Mouse (Mus musculus): ENCODE data around the gene Sart1. TPM values are rescaled to one million over a fixed set of nuclear protein-coding genes. Genes with fewer than 3 reads are reported as not detected.
A peak's percentile ranks its signal among the peaks of the same experiment; 100 is the strongest.

Gene Sart1
- total and polyA plus RNA-seq, 2 experiments from 2014 or later = 4.4 to 26.9 TPM

DNA sequence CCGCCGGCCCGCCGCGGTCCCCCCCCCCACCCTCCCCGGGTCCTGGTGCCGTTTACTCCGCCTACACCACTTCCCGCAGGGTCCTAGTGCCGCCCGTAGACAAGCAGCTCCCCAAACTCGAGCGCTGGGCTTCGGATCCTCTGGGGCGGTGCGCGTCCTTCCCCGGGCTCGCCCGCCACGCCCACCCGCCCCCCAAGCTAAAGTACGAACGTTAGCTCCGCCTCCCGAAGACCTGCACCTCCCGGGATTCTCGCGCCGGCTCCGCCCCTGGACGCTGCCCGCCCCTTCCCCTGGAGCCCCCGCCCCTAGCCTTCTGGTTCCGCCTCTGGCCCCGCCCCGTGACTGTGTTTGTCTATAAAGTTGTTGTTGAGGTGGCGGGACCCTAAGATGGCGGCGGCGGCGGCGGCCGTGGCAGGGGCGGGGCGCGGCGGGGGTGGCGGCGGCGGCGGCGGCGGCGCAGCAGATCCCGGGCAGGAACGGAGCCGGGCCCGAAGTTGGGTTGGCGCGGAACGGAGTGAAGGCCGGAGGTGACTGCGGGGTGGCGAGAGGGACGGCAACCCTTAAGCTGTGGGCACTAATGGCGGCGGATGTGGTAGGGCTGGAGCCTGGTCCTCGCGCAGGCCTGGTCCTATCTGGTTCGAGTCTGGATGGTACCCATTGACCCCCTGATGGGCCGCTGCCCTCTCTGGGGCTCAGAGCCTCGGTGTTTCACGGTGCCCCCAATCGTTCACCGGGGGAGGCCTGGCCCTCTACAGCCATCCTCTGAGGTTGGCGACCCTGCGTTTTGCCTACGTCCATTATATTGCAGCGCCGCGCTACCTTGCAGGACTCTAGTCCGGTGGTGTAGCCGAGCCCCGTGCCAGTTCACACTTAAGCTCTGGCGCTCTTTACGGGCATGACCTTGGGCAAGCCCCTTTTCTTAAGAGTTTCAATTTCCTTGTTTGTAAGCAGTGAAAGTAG, 36.6 kb upstream of the Sart1 start, which contains the start of the genes Drap1 and AI837181:
TSS of gene Drap1 (minus strand) at position 198 of the 960 bp plus-strand sequence.
TSS of gene AI837181 (plus strand) at position 363 of the 960 bp plus-strand sequence.
- TF ChIP-seq EP300 (IDR thresholded peaks at IDR 0.05; ENCODE audit: low read depth) (no peak; the same call in 1 of the 2 replicates), CTCF (IDR thresholded peaks at IDR 0.05; ENCODE audit: low read depth) (no peak)
- Histone ChIP-seq H3K27ac (ENCODE audit: low read depth) (peak within 1 kb of the TSS; percentile 91), H3K27me3 (ENCODE audit: control insufficient read depth, insufficient read depth, low read length) (no peaks in the 10 kb centered on the region), H3K9me3 (replicated peaks; ENCODE audit: control insufficient read depth, low read length) (no peaks in the 10 kb centered on the region), H3K4me1 (ENCODE audit: control insufficient read depth, insufficient read depth) (peaks cover 15% of the 10 kb centered on the region), H3K9ac (replicated peaks; ENCODE audit: low read depth, low read length) (peak within 1 kb of the TSS; percentile 73), H3K4me2 (ENCODE audit: low read depth, low read length) (peak within 1 kb of the TSS; percentile 81), H3K4me3 (ENCODE audit: low read depth, low read length) (peak within 1 kb of the TSS; percentile 61), H3K36me3 (replicated peaks; ENCODE audit: control insufficient read depth, insufficient read depth, low read length) (peaks cover 40% of the 10 kb centered on the region)
- peak; percentile 98 for DNase-seq (ENCODE audit: low spot score)
- peak; percentile 88 for ATAC-seq (ENCODE audit: insufficient read depth, low read depth)
- under 1% methylated on average over 50 of the region's 87 CpGs for WGBS

DNA sequence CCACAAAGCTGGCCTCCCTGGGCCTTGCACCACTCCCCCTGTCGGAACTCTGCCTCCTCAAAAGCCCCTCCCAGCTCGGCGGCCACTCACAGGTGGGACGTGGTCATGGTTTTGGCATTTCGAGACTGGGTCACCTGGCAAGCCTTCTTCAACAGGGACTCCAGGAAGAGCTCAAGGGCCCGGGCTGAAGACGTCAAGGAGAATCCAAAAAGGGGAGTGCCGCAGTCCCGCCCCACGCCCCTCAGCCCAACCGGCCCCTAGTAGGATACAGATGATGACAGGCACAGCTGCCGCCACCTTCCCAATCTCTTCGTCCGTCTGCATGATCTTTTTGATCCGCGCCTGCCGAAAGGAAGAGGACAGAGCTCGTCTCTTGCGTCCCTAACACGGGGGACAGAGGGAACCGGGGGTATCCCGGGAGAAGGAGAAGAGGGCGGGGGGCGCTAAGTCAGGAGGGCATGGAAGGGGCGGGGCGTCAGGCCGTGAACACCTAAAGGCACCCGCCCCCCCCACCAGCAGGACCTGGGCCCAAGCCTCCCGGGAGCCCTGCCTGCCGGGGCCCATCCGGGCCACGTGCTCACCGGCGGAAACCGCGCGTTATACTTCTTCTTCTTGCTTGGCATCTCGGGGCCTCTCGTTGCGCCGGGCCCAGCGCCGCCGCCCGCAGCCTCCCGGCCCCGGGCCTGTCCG, 35.7 kb upstream of the Sart1 start:
- DNase-seq (ENCODE audit: low spot score) (peak; percentile 43), ATAC-seq (ENCODE audit: insufficient read depth, low read depth) (peak; percentile 53)
- H3K27me3 ChIP-seq (ENCODE audit: control insufficient read depth, insufficient read depth, low read length) = no peaks in the 10 kb centered on the region
- TF ChIP-seq CTCF (IDR thresholded peaks at IDR 0.05; ENCODE audit: low read depth) (no peak; the same call in 1 of the 2 replicates), EP300 (IDR thresholded peaks at IDR 0.05; ENCODE audit: low read depth) (no peak)
- peak overlapping the region; percentile 61 for H3K4me3 ChIP-seq (ENCODE audit: low read depth, low read length)
- peak overlapping the region; percentile 73 for H3K9ac ChIP-seq (replicated peaks; ENCODE audit: low read depth, low read length)
- under 1% methylated on average over 35 of the region's 48 CpGs for WGBS
- H3K36me3 ChIP-seq (replicated peaks; ENCODE audit: control insufficient read depth, insufficient read depth, low read length) = peaks cover 46% of the 10 kb centered on the region
- peaks cover 15% of the 10 kb centered on the region for H3K4me1 ChIP-seq (ENCODE audit: control insufficient read depth, insufficient read depth)
- peak overlapping the region; percentile 91 for H3K27ac ChIP-seq (ENCODE audit: low read depth)
- H3K4me2 ChIP-seq (ENCODE audit: low read depth, low read length) = peak overlapping the region; percentile 80
- no peaks in the 10 kb centered on the region for H3K9me3 ChIP-seq (replicated peaks; ENCODE audit: control insufficient read depth, low read length)

DNA sequence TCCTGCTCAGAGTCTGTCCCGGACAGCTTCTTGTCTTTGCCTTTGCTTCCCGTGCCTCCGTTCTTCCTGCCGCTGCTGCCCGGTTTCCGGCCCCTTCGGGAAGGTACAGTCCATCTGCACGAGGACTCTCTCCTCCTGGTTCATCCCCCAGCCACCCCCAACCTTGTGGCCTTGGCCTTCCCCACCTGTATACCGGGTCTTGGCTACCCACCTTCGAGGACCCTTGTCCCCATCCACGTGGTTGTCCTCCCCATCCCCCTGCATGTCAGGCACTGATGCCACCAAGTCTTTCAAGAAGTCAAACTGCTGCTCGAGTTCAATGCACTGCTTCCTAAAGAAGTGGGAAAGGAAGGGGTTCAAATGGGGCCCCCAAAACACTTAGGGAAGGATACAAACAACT, 35.1 kb upstream of the Sart1 start:
- peak overlapping the region; percentile 80 for H3K4me2 ChIP-seq (ENCODE audit: low read depth, low read length)
- no peaks in the 10 kb centered on the region for H3K27me3 ChIP-seq (ENCODE audit: control insufficient read depth, insufficient read depth, low read length)
- no peak for ATAC-seq (ENCODE audit: insufficient read depth, low read depth)
- H3K4me1 ChIP-seq (ENCODE audit: control insufficient read depth, insufficient read depth) = peaks cover 15% of the 10 kb centered on the region
- peaks cover 46% of the 10 kb centered on the region for H3K36me3 ChIP-seq (replicated peaks; ENCODE audit: control insufficient read depth, insufficient read depth, low read length)
- TF ChIP-seq CTCF (IDR thresholded peaks at IDR 0.05; ENCODE audit: low read depth) (no peak), EP300 (IDR thresholded peaks at IDR 0.05; ENCODE audit: low read depth) (no peak)
- H3K27ac ChIP-seq (ENCODE audit: low read depth) = peak overlapping the region; percentile 91
- WGBS = 69% methylated on average over 12 of the region's 12 CpGs
- peak overlapping the region; percentile 73 for H3K9ac ChIP-seq (replicated peaks; ENCODE audit: low read depth, low read length)
- peak overlapping the region; percentile 61 for H3K4me3 ChIP-seq (ENCODE audit: low read depth, low read length)
- no peaks in the 10 kb centered on the region for H3K9me3 ChIP-seq (replicated peaks; ENCODE audit: control insufficient read depth, low read length)
- no peak for DNase-seq (ENCODE audit: low spot score)

DNA sequence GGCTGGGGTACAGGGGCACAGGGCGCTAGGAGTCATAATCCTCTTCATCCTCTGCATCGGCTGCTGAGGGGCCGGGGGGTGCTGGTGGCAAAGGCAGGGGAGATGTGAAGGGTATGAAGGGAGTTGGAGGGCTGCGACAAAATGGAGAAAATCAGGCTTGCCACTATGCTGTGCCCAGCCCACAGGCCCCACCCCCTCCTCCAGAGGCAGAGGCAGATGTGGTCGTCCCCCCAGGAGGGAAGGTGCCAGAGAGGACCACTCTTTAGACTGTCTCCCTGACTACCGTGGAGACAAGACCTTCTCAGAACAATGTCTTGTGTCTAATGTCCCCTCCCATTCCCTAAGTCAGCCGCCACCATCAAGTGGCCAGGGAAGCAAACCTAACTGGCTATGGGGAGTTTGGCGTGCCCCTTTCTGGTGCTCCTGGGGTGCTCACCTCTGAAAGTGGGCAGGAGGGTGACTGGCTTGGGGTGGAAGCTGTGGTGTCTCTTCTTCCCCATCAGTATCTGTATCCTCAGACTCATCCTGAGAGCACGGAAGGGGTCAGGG, 34.5 kb upstream of the Sart1 start:
- H3K9ac ChIP-seq (replicated peaks; ENCODE audit: low read depth, low read length) = no peak overlapping the region
- TF ChIP-seq EP300 (IDR thresholded peaks at IDR 0.05; ENCODE audit: low read depth) (no peak), CTCF (IDR thresholded peaks at IDR 0.05; ENCODE audit: low read depth) (no peak)
- peaks cover 51% of the 10 kb centered on the region for H3K36me3 ChIP-seq (replicated peaks; ENCODE audit: control insufficient read depth, insufficient read depth, low read length)
- no peaks in the 10 kb centered on the region for H3K27me3 ChIP-seq (ENCODE audit: control insufficient read depth, insufficient read depth, low read length)
- ATAC-seq (ENCODE audit: insufficient read depth, low read depth) = no peak
- H3K4me1 ChIP-seq (ENCODE audit: control insufficient read depth, insufficient read depth) = peaks cover 15% of the 10 kb centered on the region
- H3K4me3 ChIP-seq (ENCODE audit: low read depth, low read length) = 0 out of 2 replicates have a peak overlapping the region, but pooled peaks have one; percentile 61
- no peak for DNase-seq (ENCODE audit: low spot score)
- no peaks in the 10 kb centered on the region for H3K9me3 ChIP-seq (replicated peaks; ENCODE audit: control insufficient read depth, low read length)
- peak overlapping the region; percentile 80; the same call in 1 of the 2 replicates for H3K4me2 ChIP-seq (ENCODE audit: low read depth, low read length)
- 78% methylated on average over 9 of the region's 9 CpGs for WGBS
- no peak overlapping the region for H3K27ac ChIP-seq (ENCODE audit: low read depth)

DNA sequence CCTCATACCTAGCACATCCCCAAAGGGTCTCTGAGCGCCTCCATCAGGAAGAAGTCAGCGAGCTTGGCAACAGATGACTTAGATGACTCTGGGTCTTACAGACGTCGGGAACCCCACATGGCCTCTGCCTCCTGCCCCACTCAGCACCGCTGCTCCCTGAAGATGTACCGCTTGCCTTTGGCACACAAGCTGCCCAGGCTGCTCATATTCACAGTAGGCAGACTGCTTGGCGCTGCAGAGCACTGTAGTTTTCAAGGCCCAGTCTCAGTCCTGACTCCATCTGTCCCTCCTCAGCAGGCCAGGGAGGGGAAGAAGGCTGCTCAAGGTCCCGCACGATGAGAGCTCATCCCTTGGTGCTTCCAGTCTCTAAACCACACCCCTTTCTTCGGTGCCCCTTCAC, 33.8 kb upstream of the Sart1 start:
- DNase-seq (ENCODE audit: low spot score) (no peak), ATAC-seq (ENCODE audit: insufficient read depth, low read depth) (no peak)
- Histone ChIP-seq H3K4me3 (ENCODE audit: low read depth, low read length) (no peak overlapping the region), H3K4me1 (ENCODE audit: control insufficient read depth, insufficient read depth) (peaks cover 15% of the 10 kb centered on the region), H3K9ac (replicated peaks; ENCODE audit: low read depth, low read length) (no peak overlapping the region), H3K27ac (ENCODE audit: low read depth) (peak overlapping the region; percentile 18; the same call in 1 of the 2 replicates), H3K36me3 (replicated peaks; ENCODE audit: control insufficient read depth, insufficient read depth, low read length) (peaks cover 57% of the 10 kb centered on the region), H3K27me3 (ENCODE audit: control insufficient read depth, insufficient read depth, low read length) (no peaks in the 10 kb centered on the region), H3K9me3 (replicated peaks; ENCODE audit: control insufficient read depth, low read length) (no peaks in the 10 kb centered on the region), H3K4me2 (ENCODE audit: low read depth, low read length) (no peak overlapping the region)
- TF ChIP-seq EP300 (IDR thresholded peaks at IDR 0.05; ENCODE audit: low read depth) (no peak), CTCF (IDR thresholded peaks at IDR 0.05; ENCODE audit: low read depth) (no peak)
- 82% methylated on average over 10 of the region's 10 CpGs for WGBS
